Mouse (Mus musculus) CH12.LX (cell line): Measurements from ENCODE around the gene Pcbd1.
A peak's percentile ranks its signal among the peaks of the same experiment; 100 is the strongest.

ENCODE experiments used
- POLR2A ChIP-seq: IDR thresholded peaks from 2 replicates; pipeline ENCODE4 v1.6.1; 2011; ENCODE audit warnings: low read depth, mild to moderate bottlenecking, improper control_type of control experiment, low read length
- RAD21 ChIP-seq: IDR thresholded peaks from 2 replicates; pipeline ENCODE4 v1.6.1; 2011; ENCODE audit warnings: low read depth, mild to moderate bottlenecking, low read length, improper control_type of control experiment, moderate library complexity
- SIN3A ChIP-seq: IDR thresholded peaks from 2 replicates; pipeline ENCODE4 v1.6.1; 2012; ENCODE audit warnings: low read length, improper control_type of control experiment, inconsistent platforms
- USF1 ChIP-seq: IDR thresholded peaks from 2 replicates; pipeline ENCODE4 v1.6.1; 2014; ENCODE audit warnings: low read depth, mild to moderate bottlenecking, inconsistent platforms, low read length, improper control_type of control experiment
- ZMIZ1 ChIP-seq: IDR thresholded peaks from 2 replicates; pipeline ENCODE4 v1.6.1; 2012; ENCODE audit warnings: low read depth, mild to moderate bottlenecking, inconsistent platforms, low read length, improper control_type of control experiment

DNA sequence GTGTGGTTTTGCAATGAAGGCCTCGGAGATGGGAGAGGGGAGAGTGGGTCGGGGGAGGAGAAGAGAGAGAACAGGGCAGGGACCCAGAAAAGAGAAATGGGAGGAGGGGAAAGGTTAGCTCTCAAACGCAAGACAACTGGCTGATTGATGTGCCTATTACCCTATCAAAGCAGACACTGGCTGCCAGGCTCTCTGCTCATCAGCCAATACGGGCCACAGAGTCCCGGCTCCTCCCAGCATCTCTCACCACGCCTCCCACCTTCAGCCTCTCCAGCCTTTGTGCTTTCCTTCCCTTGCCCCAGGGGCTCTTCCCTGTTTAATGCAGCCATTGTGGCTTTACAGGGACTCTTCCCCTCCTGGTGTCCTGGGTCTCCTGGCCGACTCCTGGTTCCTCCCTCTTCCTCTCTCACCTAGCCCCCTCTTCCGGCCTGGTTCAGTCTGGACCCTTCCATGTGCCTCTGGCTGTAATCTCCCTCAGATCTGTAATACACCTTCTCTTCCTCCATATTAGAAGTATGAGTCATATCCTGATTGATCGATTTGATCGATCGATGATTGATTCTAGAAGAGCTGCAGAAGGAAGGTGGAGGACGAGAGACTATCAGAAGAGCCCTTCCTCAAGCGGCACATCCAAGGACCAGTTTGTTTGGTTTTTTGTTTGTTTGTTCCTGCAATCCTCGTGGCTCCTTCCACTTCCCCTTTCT, 8.8 kb upstream of the Pcbd1 start:
- TF ChIP-seq USF1 (no peak), SIN3A (no peak), ZMIZ1 (no peak), RAD21 (no peak), POLR2A (peak; percentile 46)
